Comparison of ENCODE assay signal across 15 mouse cellular contexts in genomic region chr5:66310328-66310727, GRCm38 (mm10). TPM values are rescaled to one million over a fixed set of nuclear protein-coding genes. Genes with fewer than 3 reads are reported as not detected.
"Had no signal": no experiment of that assay in that cellular context is flagged by ENCODE, and none has a peak within 500 bp of the region (broad histone marks: within the 10 kb centered on the region; RNA-seq: fewer than 3 reads in every experiment).

No protein-coding gene starts in this region.

- H3K9me3 ChIP-seq: lung, embryonic 15.5 days; megakaryocyte, embryonic 14.5 days; midbrain, embryonic 13.5 days; midbrain, embryonic 15.5 days; neural tube, embryonic 12.5 days; stomach, embryonic 15.5 days had no signal

- DNase-seq: lung, adult 2 months; lung, postnatal 14 days; lung, postnatal 36 days; right cerebral cortex, postnatal 14 days; thymus, adult 2 months; thymus, postnatal 25 days; thymus, postnatal 4 days had no signal

- H3K27me3 ChIP-seq: lung, embryonic 15.5 days; midbrain, embryonic 13.5 days; midbrain, embryonic 15.5 days; neural tube, embryonic 12.5 days; stomach, embryonic 15.5 days had no signal

- H3K27ac ChIP-seq: lung, embryonic 15.5 days; macrophage; midbrain, embryonic 13.5 days; midbrain, embryonic 15.5 days; neural tube, embryonic 12.5 days; stomach, embryonic 15.5 days; stomach, postnatal 0 days had no signal

- H3K4me3 ChIP-seq: lung, embryonic 15.5 days; megakaryocyte, embryonic 14.5 days; midbrain, embryonic 13.5 days; midbrain, embryonic 15.5 days; neural tube, embryonic 12.5 days; stomach, embryonic 15.5 days had no signal

- H3K4me1 ChIP-seq: lung, embryonic 15.5 days; midbrain, embryonic 13.5 days; midbrain, embryonic 15.5 days; neural tube, embryonic 12.5 days; stomach, embryonic 15.5 days had no signal

- H3K36me3 ChIP-seq: stomach, embryonic 15.5 days had no signal

RNA-seq across cellular contexts. Expression of gene Nsun7, which starts 50.6 kb away (rescaled TPM):
- polyA plus RNA-seq: macrophage had no signal
